Mouse (Mus musculus): Measurements from ENCODE around the gene Gm10322.

GRCm38 (mm10) chr10:59580593-59581149, 35.2 kb upstream of the Gm10322 start:
- no peak for TF ChIP-seq CTCF (IDR thresholded peaks at IDR 0.05; ENCODE audit: low read depth)
- no peak for TF ChIP-seq EP300 (IDR thresholded peaks at IDR 0.05; ENCODE audit: low read depth)
